Mouse (Mus musculus) forebrain, embryonic 15.5 days (tissue): ENCODE measurements at regions not wholly inside any gene's neighbourhood (a gene's known extent, or its start where the extent isn't known, plus 50 kb on each side); places are given as distances from the start of the nearest gene placed in this dataset.

Source experiments
- ATAC-seq: fragments of 200-750 bp; cut with Nextera tagmentation; replicated peaks from 2 replicates; pipeline ENCODE4 v1.8.0; 2017; ENCODE audit warnings: mild to moderate bottlenecking, moderate TSS enrichment, moderate library complexity
- H3K27ac ChIP-seq: fragments of 300-500 bp; sonication (generic); replicated peaks from 2 replicates; pipeline ENCODE4 v1.5.1; 2015; ENCODE audit warnings: mild to moderate bottlenecking, inconsistent platforms
- H3K27me3 ChIP-seq: fragments of 300-500 bp; sonication (generic); 2 replicates; pipeline ENCODE4 v1.6.1; 2015; ENCODE audit warnings: inconsistent platforms
- H3K36me3 ChIP-seq: fragments of 300-500 bp; sonication (generic); 2 replicates; pipeline ENCODE4 v1.6.1; 2015; ENCODE audit warnings: mild to moderate bottlenecking, inconsistent platforms
- H3K4me1 ChIP-seq: fragments of 300-500 bp; sonication (generic); 2 replicates; pipeline ENCODE4 v1.6.1; 2015; ENCODE audit warnings: inconsistent platforms
- H3K4me2 ChIP-seq: fragments of 300-500 bp; sonication (generic); replicated peaks from 2 replicates; pipeline ENCODE4 v1.6.1; 2015; ENCODE audit warnings: mild to moderate bottlenecking, inconsistent platforms
- H3K4me3 ChIP-seq: fragments of 300-500 bp; sonication (generic); 2 replicates; pipeline ENCODE4 v1.5.1; 2015; ENCODE audit warnings: mild to moderate bottlenecking, inconsistent platforms
- H3K9ac ChIP-seq: fragments of 300-500 bp; sonication (generic); replicated peaks from 2 replicates; pipeline ENCODE4 v1.6.1; 2015; ENCODE audit warnings: mild to moderate bottlenecking, inconsistent platforms
- H3K9me3 ChIP-seq: fragments of 300-500 bp; sonication (generic); 2 replicates; pipeline ENCODE4 v1.6.1; 2016; ENCODE audit warnings: inconsistent platforms
- WGBS: fragments of 180-500 bp; shearing (Covaris S2); methylation state at CpG from one replicate; pipeline ENCODE4 v1.1.7; 2015; ENCODE audit warnings: mixed read lengths; 5-methylcytosine and 5-hydroxymethylcytosine counted together

DNA sequence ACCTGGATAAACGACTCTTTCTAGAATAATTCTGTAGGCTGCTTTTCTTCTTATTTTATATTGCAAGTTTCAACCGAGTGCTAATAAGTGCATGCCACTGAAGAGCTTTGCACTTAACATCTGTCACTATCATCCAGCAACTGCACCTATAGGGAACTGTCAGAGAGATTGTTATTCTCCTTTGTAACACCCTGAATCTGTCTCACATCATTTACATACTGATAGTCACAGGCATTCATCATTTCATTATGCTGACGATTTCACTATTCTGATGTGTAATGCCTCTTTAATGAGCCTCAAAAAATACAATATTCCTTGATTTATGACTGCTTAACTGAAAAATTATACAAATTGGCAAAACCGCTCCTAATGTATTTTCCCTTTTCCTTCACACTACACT is 1959.2 kb upstream of the Tenm3 start:
- Histone ChIP-seq H3K36me3 (no peaks in the 10 kb centered on the region), H3K27ac (no peak overlapping the region), H3K27me3 (no peaks in the 10 kb centered on the region), H3K9me3 (no peaks in the 10 kb centered on the region), H3K4me1 (no peaks in the 10 kb centered on the region), H3K4me3 (no peak overlapping the region), H3K9ac (no peak overlapping the region), H3K4me2 (no peak overlapping the region)
- peak; percentile 66; the same call in 1 of the 2 replicates for ATAC-seq
- WGBS, result 64% methylated on average over 4 of the region's 4 CpGs

DNA sequence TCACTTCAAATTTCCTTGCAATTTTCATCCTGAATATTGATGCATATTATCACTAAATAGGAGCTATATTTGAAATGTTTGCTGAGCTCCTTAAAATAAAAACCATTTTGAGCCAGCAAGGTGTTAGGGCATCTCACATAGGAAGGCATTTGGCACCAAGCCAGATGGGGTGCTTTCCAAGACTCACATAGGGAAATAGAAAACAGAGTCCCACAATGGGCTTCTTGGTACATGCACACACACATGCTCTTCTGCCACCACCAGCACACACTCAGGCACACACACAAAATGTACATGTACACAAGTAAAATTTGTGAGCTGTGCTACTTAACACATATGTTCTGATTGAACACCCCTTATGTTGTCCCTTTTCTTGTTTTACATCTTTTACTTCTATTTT is 1943.7 kb upstream of the Tenm3 start:
- no peaks in the 10 kb centered on the region for H3K36me3 ChIP-seq
- ATAC-seq, result no peak
- H3K9me3 ChIP-seq, result no peaks in the 10 kb centered on the region
- H3K4me2 ChIP-seq, result no peak overlapping the region
- H3K9ac ChIP-seq, result no peak overlapping the region
- no peak overlapping the region for H3K27ac ChIP-seq
- H3K27me3 ChIP-seq, result no peaks in the 10 kb centered on the region
- no peak overlapping the region for H3K4me3 ChIP-seq
- no peaks in the 10 kb centered on the region for H3K4me1 ChIP-seq

DNA sequence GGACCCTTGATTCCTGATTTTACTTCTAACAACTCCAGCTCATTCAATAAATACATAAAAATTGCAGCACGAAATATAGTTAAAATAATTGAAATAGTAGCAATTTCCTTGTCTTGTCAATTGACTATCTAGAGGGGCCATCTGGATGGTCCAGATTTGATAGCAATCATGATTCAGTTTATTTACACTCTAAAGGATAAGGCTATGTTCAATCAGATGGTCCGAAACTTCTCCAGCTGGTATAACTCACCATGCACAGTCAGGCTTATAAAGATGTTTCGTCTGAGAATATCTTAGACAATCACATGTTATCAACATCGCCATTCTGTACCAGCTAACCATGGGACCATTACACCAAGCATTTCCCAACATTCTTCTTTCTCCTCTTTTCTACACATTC is 1926.9 kb upstream of the Tenm3 start:
- Histone ChIP-seq H3K4me3 (no peak overlapping the region), H3K4me1 (no peaks in the 10 kb centered on the region), H3K9ac (no peak overlapping the region), H3K9me3 (no peaks in the 10 kb centered on the region), H3K4me2 (no peak overlapping the region), H3K36me3 (no peaks in the 10 kb centered on the region), H3K27ac (no peak overlapping the region), H3K27me3 (no peaks in the 10 kb centered on the region)
- WGBS, result 85% methylated on average over 4 of the region's 4 CpGs
- no peak for ATAC-seq
